Mouse (Mus musculus) CD4-positive, CD25-positive, alpha-beta regulatory T cell, adult 9 weeks (primary cell): ENCODE data around the gene Myl10. TPM values are rescaled to one million over a fixed set of nuclear protein-coding genes. Genes with fewer than 3 reads are reported as not detected.

Source experiments
- polyA plus RNA-seq: library from polyadenylated mRNA; unstranded; fragments of 100-300 nt; shearing (Covaris generic); gene quantifications from one replicate; pipeline ENCODE4 v1.2.1, GENCODE M21; 2017

Gene Myl10
- 2.3 TPM for polyA plus RNA-seq

DNA sequence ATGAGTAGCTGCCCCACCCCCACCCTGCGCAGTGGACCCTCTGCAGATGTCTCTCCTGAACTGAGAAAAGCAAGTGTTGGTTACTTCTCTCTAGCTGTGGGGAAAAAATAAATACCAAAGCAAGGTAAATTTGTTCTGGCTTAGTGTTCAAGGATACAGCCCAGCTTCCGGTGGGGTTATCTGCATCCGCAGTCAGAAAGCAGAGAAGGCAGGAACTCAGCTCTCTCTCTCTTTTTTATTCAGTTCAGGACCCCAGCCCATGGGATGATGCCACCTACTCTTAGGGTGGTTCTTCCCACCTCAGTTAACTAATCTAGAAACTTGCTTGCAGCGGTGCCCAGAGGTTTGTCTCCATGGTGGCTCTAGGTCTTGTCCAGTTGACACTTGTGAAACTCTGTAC, at the start of gene Myl10:
Gene Myl10 (plus strand): TSS at position 363 of the 400 bp plus-strand sequence.

Other genes starting within 250 kb of the Myl10 start
- gene Cux1, start 125.7 kb upstream of the Myl10 start, polyA plus RNA-seq: 53.6 TPM
- gene Col26a1, start 190.1 kb downstream of the Myl10 start, polyA plus RNA-seq: 0.32 TPM
- gene Ift22, start 215.0 kb downstream of the Myl10 start, polyA plus RNA-seq: 10.7 TPM